Mouse (Mus musculus) spleen, adult 12 weeks (tissue): ENCODE data around the gene Zfp574.

Experiments used
- DNase-seq: peaks from one replicate; pipeline ENCODE4 v3.0.0; 2022; ENCODE audit warnings: low spot score

Zfp574 gene

DNA sequence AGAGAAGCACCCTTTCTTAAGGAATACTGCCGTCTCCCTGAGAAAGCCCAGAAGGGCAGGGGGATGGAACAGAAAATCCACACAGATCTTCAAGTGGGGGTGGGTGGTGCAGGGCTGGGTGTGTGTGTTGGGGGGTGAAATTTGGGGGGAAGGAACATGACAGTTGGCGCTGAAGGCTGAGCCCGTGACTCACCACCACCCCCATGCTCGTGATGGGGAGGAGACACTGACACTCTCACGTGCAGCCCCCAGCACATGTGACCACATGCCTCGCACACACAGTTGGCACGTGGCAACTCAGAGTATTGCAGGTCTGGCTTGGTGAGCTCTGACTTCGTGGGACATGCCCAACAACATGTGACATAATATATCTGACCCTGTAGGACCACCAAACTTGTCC, 1.6 kb downstream of the Zfp574 start:
- DNase-seq = no peak

- no peak for DNase-seq
Observed at GRCm38 (mm10) chr7:25076296-25076662, 3.9 kb downstream of the Zfp574 start.

DNA sequence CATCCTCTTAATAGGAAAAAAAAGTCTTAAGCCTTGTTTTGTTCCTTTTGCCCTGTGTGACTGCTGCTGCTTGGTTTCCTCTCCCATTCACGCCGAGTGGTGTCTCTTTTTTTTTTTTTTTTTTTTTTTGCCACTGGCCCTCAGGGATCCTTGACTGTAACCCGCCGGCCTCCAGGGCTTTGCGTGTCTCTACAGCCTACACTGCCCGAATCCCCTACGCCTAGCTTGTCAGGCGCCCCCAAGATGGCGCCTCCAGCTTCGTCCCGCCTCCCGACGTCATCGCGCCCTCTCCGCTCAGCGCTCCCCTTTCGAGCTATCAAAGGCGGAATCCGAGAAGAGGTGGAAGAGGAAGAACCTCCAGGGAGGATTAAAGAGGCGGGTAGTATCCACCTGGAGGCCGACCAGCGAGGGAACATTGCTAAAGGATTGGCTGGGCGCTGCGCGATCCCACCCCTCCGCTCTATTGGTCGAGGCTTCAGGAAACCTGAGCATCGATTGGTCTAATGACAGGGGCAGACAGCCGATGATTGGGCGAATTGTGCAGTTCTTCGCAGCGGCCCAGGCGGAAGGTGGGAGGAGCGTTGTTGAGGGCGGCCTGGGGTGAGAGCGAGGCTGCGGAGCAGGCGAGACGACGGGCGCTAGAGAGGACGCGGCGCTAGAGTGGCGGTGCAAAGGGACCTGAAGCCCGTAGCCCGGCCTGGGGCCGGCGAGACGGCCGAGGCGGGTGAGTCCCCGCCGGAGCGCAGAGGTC, 4.5 kb downstream of the Zfp574 start:
- peak; percentile 93 for DNase-seq

DNA sequence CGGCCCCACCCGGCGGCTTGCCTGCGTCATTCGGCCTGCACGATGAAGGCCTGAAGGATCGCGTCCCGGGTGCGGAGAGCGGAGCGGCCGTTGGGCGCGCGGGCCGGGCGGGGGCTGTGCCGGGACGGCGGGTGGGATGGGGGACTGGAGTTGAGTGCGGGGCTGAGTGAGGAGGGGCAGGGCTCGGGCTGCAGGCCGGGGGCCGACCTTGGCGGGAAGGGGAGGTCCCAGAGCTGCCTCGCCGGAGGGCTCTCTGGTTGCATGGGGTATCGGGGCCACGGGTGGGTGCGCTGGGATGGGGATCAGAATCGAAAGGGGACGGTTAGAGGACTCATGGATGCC, 5.0 kb downstream of the Zfp574 start:
- no peak for DNase-seq

- DNase-seq = no peak
Observed at GRCm38 (mm10) chr7:25079496-25080026, 7.2 kb downstream of the Zfp574 start.

DNA sequence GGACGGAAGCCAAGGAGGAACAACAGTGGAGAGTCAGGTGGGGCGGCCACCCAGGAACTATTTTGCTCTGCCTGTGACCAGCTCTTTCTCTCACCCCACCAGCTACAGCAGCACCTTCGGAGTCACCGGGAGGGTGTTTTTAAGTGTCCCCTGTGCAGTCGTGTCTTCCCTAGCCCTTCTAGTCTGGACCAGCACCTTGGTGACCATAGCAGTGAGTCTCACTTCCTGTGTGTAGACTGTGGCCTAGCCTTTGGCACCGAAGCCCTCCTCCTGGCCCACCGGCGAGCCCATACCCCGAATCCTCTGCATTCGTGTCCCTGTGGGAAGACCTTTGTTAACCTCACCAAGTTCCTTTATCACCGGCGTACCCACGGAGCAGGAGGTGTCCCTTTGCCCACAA, 8.1 kb downstream of the Zfp574 start:
- DNase-seq = no peak

DNA sequence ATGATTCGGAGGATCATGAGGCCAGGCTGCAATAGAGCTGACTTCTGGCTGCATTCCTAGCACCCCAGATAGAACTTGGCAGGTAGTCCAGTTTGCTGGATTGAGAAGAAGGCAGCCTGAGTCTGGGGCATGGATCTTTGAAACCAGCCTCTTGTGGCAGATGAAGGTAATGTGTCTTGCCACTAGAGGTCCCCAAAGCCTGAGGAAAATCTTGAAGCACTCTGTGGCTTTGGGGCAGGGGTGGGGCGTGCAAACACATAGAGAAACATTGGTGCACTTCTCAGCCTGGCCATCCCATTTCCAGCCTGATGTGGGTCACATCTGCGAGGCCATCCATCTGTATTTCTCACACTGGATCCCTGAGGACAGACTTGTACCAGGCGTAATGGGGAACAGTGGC, 10.1 kb downstream of the Zfp574 start:
- peak; percentile 20 for DNase-seq

DNA sequence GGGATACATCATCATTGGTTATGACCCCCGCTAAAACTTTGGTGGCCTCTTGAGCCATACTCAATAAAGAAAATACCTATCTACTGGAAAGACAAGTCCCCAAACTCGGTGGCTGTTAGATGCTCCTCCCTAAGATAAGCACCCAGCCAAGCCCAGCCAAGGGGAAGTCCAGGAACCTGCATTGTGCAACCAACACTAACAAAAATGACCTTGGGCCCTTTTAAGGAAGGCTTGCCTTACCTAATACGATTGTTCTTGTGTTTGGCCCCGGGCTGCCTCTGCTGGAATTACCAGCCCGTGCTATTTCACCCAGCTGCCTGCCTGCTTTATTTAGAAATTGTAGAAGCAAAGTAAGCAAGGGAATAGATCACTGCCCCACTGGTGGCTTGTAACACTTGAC, 12.3 kb downstream of the Zfp574 start:
- DNase-seq = no peak

DNA sequence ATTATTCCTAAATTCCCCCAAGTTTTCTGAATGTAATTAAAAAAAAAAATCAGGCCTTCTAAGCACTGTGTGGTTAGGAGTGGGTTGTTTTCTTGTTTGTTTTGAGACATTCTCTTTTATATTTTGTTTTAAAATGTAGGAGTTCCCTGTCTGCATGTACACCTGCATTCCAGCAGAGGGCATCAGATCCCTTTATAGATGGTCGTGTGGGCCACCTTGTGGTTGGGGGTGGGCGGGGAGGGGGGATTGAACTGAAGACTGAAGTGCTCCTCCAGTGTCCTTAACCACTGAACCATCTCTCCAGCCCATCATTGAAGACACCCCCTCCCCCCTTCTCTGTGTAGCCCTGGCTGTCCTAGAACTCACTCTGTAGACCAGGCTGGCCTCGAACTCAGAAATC, 14.3 kb downstream of the Zfp574 start:
- no peak for DNase-seq

DNA sequence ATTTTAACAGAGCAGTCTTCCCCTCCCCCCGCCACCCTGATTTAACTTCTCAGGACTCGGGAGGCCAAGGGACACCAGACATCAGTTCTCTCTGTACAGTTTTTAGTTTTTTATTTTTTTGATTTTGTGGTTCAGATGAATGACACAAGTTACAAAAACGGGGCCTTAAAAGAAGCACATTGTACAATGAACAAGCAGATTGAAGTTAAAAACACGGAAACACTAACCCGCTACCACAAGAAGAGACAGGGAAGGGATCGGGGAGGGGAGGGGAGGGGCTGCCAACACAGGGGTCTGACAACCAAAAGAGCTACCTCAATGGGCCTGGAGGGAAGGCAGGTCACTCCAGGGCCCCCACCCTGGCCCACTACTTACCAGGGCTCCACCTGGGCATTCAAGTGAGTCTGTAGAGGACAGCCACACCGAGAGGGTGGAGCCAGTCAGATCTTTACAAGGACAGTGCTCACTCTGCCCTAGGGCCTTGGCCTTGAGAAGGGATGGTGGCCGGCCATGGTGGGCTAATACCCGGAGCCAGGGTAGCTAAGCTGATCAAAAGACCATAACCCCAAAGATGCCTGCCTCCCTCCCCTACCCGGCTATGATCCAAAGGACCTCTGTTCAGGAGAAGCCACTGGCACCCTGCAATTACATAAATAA, 15.0 kb downstream of the Zfp574 start:
- DNase-seq = no peak

GRCm38 (mm10) chr7:25087972-25088371, 15.6 kb downstream of the Zfp574 start:
- DNase-seq = no peak

DNA sequence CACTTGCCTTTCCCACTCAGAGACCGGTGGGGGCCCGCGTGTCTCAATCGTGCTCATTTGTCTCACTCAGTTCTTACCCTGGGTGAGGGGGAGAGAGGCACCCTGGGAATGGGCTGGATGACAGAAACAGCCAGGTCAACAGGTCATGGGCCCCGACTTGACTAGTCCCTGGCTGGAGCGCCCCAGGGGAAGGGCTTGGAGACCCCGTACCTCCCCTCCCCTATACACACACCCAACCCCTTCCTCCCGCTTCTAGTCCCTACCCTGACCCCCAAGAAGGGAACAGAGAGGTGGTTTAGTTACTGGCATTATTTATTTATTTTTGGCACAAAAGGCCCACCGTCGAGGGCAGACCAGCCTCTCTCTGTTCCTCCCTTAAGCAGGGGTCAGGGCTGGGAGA, 16.2 kb downstream of the Zfp574 start:
- DNase-seq = no peak

- no peak for DNase-seq
Observed at GRCm38 (mm10) chr7:25088968-25089367, 16.6 kb downstream of the Zfp574 start.

- DNase-seq = no peak
Observed at GRCm38 (mm10) chr7:25089875-25090274, 17.5 kb downstream of the Zfp574 start.

- no peak for DNase-seq
Observed at GRCm38 (mm10) chr7:25098169-25098568, 25.8 kb downstream of the Zfp574 start.

DNA sequence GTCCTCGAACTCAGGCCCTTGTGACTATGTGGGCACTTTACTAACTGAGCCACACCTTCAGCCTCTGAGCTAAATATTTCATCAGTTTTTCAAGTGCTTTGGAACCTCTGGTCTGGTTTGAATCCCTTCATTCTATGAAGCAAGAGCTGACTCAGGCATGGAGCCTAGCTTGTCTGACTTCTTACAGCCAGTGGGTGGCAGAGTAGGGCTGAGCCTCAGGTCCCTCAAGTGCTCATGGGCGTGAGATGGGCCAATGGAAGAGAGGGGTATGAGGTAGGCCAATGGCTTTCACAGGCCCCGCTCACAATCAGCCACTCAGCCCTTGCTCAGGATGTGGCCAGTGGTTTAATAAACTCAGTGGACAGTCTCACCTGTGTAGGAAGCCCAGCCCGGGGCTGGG, 27.2 kb downstream of the Zfp574 start:
- DNase-seq = no peak

DNA sequence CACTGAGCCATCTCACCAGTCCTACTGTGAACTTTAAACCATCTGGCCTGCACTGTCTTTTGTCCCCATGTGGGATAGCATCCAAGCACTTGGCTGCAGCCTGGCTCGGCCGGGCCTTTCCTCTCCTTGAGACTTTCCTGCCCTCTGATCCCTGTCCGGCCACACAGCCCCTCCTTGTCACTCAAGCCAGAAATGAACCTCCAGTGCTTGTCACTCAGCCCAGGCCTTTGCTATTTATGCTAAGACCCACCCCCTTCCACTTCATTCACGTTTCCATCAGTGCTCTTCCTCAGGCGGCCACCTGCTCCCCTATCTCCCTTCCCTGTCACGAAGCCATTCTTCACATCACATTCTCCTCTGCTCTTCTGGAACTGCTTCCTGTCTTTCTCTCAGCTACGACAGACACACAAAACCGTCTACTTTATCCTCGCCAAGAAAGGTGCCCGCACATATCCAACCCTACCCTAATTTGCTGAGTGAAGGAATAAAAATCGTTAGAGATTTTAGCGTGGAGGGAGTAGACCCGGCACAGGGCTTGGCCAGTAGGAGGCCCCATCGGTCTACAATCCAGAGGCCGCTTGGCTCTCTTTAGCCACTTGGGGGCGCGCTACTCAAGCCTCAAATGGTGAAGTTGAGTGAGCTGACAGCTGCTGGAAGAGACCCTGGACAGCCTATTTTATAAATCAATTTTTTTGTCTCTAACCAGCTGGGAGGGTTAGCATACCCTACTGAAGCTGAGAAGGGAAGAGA, 33.2 kb downstream of the Zfp574 start:
- DNase-seq = peak; percentile 80

DNA sequence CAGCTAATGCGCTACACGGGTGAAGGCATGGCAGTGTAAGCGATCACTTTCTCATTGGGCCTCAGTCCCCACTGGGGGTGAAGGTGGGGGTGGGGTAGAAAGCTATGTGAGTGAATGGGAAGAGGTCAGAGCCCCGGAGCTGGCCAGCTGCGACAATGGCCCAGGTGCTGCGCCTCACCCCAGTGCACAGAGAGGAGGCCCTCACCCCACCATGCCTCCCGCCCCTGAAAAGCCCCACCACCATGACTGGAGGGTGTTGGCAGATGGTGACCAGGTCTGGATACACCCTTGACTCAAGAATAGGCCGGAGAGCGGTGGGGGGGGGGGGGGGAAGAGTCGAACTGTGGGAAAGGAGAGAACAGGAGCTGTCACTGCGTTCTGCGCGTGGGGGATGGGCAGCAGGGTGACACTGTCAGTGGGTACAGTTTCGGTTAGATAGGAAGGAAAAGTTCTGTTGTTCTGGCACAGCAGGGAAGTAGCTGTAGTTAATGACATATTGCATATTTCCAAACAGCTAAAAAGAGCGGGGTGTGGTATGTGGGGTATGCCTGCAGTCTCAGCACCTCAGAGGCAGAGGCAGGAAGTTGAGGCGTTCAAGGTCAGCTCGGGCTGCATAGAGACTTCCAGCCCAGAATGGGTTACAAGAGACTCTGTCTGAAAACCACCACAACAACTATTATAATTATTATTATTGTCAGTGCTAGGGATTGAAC, 34.6 kb downstream of the Zfp574 start:
- no peak for DNase-seq

DNA sequence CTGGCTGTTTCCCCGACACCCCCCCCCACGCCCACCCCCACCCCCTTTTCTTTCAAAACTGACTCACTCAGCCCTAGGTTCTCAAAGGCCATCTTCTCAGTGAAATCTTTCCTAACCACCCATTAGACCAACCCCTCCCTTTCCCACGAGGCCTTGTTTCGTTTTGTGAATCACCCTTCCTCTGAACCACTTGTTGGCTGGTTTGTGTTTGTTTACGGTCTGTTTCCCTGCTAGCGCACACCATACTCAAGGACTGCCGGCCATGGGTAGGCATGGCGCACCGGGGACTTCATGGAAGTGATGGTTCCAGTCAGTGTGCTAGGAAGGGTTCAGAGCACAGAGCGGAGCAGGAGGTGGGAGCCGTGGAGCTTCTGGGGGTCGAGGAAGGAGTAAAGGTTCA, 37.0 kb downstream of the Zfp574 start:
- no peak for DNase-seq

GRCm38 (mm10) chr7:25110336-25110735, 38.0 kb downstream of the Zfp574 start:
- DNase-seq = no peak

- no peak for DNase-seq
Observed at GRCm38 (mm10) chr7:25112178-25112955, 40.0 kb downstream of the Zfp574 start.
